Mouse (Mus musculus): ENCODE measurements at regions not wholly inside any gene's neighbourhood (a gene's known extent, or its start where the extent isn't known, plus 50 kb on each side); places are given as distances from the start of the nearest gene placed in this dataset.
A peak's percentile ranks its signal among the peaks of the same experiment; 100 is the strongest.

DNA sequence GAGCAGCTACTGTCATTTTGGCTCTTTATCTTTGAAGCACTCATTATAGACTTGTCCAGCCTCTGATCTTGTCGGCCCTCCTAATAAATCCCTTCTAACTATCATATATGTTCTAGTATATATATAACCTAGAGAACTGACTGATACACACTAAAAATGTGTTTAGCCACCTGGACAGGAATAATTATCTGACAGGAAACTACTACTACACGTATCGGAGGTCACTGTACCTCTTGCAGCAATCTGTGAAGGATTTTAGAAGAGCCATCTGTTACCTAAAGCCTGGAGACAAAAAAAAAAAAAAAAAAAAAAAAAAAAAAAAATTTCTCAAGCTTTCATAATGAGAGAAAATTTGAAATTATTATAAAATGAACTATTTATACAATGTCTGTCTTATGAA, 105.4 kb upstream of the Cblb start:
- DNase-seq (ENCODE audit: low spot score): no peak
- no peak for TF ChIP-seq CTCF (IDR thresholded peaks at IDR 0.05; ENCODE audit: low read depth)
- Histone ChIP-seq H3K27ac (no peak overlapping the region), H3K9ac (replicated peaks; ENCODE audit: low read length) (no peak overlapping the region), H3K4me3 (ENCODE audit: low read length) (no peak overlapping the region), H3K9me3 (ENCODE audit: low read length) (no peaks in the 10 kb centered on the region), H3K36me3 (ENCODE audit: insufficient read depth, low read length) (no peaks in the 10 kb centered on the region), H3K4me1 (ENCODE audit: insufficient read depth, low read length) (no peaks in the 10 kb centered on the region), H3K27me3 (ENCODE audit: insufficient read depth, low read length) (no peaks in the 10 kb centered on the region), H3K4me2 (ENCODE audit: low read depth, low read length) (no peak overlapping the region)
- 88% methylated on average over 3 of the region's 3 CpGs for WGBS
- ATAC-seq: no peak

GRCm38 (mm10) chr16:51933122-51933521, 97.9 kb upstream of the Cblb start:
- Histone ChIP-seq H3K9ac (replicated peaks; ENCODE audit: low read length) (no peak overlapping the region), H3K36me3 (ENCODE audit: insufficient read depth, low read length) (no peaks in the 10 kb centered on the region), H3K27ac (no peak overlapping the region), H3K9me3 (ENCODE audit: low read length) (no peaks in the 10 kb centered on the region), H3K4me1 (ENCODE audit: insufficient read depth, low read length) (no peaks in the 10 kb centered on the region), H3K4me3 (ENCODE audit: low read length) (no peak overlapping the region), H3K4me2 (ENCODE audit: low read depth, low read length) (no peak overlapping the region), H3K27me3 (ENCODE audit: insufficient read depth, low read length) (no peaks in the 10 kb centered on the region)
- TF ChIP-seq CTCF (IDR thresholded peaks at IDR 0.05; ENCODE audit: low read depth): no peak
- ATAC-seq: no peak
- no peak for DNase-seq (ENCODE audit: low spot score)
- 86% methylated on average over 2 of the region's 2 CpGs for WGBS

DNA sequence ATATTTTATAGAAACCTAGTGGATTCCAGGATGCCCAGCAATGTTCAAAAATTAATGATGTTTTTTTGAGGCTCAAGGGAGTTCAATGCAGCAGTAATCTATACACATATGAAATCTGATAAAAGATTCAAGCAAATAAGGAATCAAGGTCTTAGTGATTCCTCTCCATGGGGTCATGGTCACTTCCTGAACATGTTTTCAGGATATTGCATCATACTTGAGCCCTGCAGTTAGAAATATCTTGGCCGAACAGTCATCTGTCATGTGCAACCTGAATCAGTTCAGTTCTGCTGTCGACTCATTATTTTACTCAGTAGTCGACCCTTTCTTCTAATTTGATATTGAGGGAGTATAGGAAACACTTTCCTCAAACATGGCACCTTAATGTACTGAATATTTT, 97.1 kb upstream of the Cblb start:
- WGBS: 87% methylated on average over 3 of the region's 3 CpGs
- Histone ChIP-seq H3K27ac (no peak overlapping the region), H3K4me3 (ENCODE audit: low read length) (no peak overlapping the region), H3K4me2 (ENCODE audit: low read depth, low read length) (no peak overlapping the region), H3K27me3 (ENCODE audit: insufficient read depth, low read length) (no peaks in the 10 kb centered on the region), H3K9ac (replicated peaks; ENCODE audit: low read length) (no peak overlapping the region), H3K36me3 (ENCODE audit: insufficient read depth, low read length) (no peaks in the 10 kb centered on the region), H3K9me3 (ENCODE audit: low read length) (no peaks in the 10 kb centered on the region), H3K4me1 (ENCODE audit: insufficient read depth, low read length) (no peaks in the 10 kb centered on the region)
- no peak for TF ChIP-seq CTCF (IDR thresholded peaks at IDR 0.05; ENCODE audit: low read depth)
- no peak for DNase-seq (ENCODE audit: low spot score)
- ATAC-seq: no peak

GRCm38 (mm10) chr16:51937298-51937697, 93.7 kb upstream of the Cblb start:
- DNase-seq (ENCODE audit: low spot score) (peak; percentile 87), ATAC-seq (peak; percentile 93)
- no peaks in the 10 kb centered on the region for H3K27me3 ChIP-seq (ENCODE audit: insufficient read depth, low read length)
- no peak overlapping the region for H3K4me2 ChIP-seq (ENCODE audit: low read depth, low read length)
- no peaks in the 10 kb centered on the region; the same call in 1 of the 2 replicates for H3K4me1 ChIP-seq (ENCODE audit: insufficient read depth, low read length)
- H3K9ac ChIP-seq (replicated peaks; ENCODE audit: low read length): no peak overlapping the region
- no peaks in the 10 kb centered on the region for H3K36me3 ChIP-seq (ENCODE audit: insufficient read depth, low read length)
- H3K4me3 ChIP-seq (ENCODE audit: low read length): no peak overlapping the region
- no peak for TF ChIP-seq CTCF (IDR thresholded peaks at IDR 0.05; ENCODE audit: low read depth)
- WGBS: 58% methylated on average over 9 of the region's 9 CpGs
- H3K9me3 ChIP-seq (ENCODE audit: low read length): no peaks in the 10 kb centered on the region
- H3K27ac ChIP-seq: no peak overlapping the region

DNA sequence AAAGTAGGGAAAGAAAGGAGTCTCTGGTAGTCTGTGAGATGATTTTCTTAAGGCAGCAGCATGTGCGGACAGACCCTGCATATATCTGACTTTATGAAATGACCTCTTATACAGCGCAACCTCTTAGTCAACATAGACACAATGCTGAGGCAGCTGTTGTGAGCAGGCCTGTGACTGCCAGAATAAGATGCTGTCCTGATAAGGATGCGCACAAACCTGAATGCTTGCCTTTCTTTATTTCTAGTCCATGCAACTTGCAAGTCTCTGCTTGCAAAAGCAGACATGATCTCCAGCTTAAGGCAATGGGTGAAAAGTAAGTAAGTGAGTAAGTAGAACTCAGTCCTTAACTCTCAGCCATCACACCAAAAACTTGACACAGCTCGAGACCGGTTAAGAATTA, 92.0 kb upstream of the Cblb start:
- Histone ChIP-seq H3K4me3 (ENCODE audit: low read length) (no peak overlapping the region), H3K4me1 (ENCODE audit: insufficient read depth, low read length) (no peaks in the 10 kb centered on the region; the same call in 1 of the 2 replicates), H3K27me3 (ENCODE audit: insufficient read depth, low read length) (no peaks in the 10 kb centered on the region), H3K4me2 (ENCODE audit: low read depth, low read length) (no peak overlapping the region), H3K27ac (no peak overlapping the region), H3K9ac (replicated peaks; ENCODE audit: low read length) (no peak overlapping the region), H3K36me3 (ENCODE audit: insufficient read depth, low read length) (no peaks in the 10 kb centered on the region), H3K9me3 (ENCODE audit: low read length) (no peaks in the 10 kb centered on the region)
- 87% methylated on average over 5 of the region's 5 CpGs for WGBS
- DNase-seq (ENCODE audit: low spot score) (no peak), ATAC-seq (no peak)
- no peak for TF ChIP-seq CTCF (IDR thresholded peaks at IDR 0.05; ENCODE audit: low read depth)

GRCm38 (mm10) chr16:51940574-51940973, 90.5 kb upstream of the Cblb start:
- ATAC-seq (no peak), DNase-seq (ENCODE audit: low spot score) (peak; percentile 22)
- Histone ChIP-seq H3K4me2 (ENCODE audit: low read depth, low read length) (no peak overlapping the region), H3K36me3 (ENCODE audit: insufficient read depth, low read length) (no peaks in the 10 kb centered on the region), H3K9ac (replicated peaks; ENCODE audit: low read length) (no peak overlapping the region), H3K4me3 (ENCODE audit: low read length) (no peak overlapping the region), H3K27ac (no peak overlapping the region), H3K4me1 (ENCODE audit: insufficient read depth, low read length) (no peaks in the 10 kb centered on the region; the same call in 1 of the 2 replicates), H3K27me3 (ENCODE audit: insufficient read depth, low read length) (no peaks in the 10 kb centered on the region), H3K9me3 (ENCODE audit: low read length) (no peaks in the 10 kb centered on the region)
- no peak for TF ChIP-seq CTCF (IDR thresholded peaks at IDR 0.05; ENCODE audit: low read depth)

GRCm38 (mm10) chr16:51942431-51943130, 88.4 kb upstream of the Cblb start:
- no peaks in the 10 kb centered on the region for H3K9me3 ChIP-seq (ENCODE audit: low read length)
- no peak overlapping the region for H3K9ac ChIP-seq (replicated peaks; ENCODE audit: low read length)
- H3K36me3 ChIP-seq (ENCODE audit: insufficient read depth, low read length): no peaks in the 10 kb centered on the region
- H3K4me1 ChIP-seq (ENCODE audit: insufficient read depth, low read length): no peaks in the 10 kb centered on the region; the same call in 1 of the 2 replicates
- no peak for TF ChIP-seq CTCF (IDR thresholded peaks at IDR 0.05; ENCODE audit: low read depth)
- no peak overlapping the region for H3K27ac ChIP-seq
- DNase-seq (ENCODE audit: low spot score): no peak
- H3K4me2 ChIP-seq (ENCODE audit: low read depth, low read length): no peak overlapping the region
- WGBS: 87% methylated on average over 9 of the region's 9 CpGs
- no peak overlapping the region for H3K4me3 ChIP-seq (ENCODE audit: low read length)
- no peaks in the 10 kb centered on the region for H3K27me3 ChIP-seq (ENCODE audit: insufficient read depth, low read length)
- ATAC-seq: no peak

All from hindbrain, postnatal 0 days (tissue).